Mouse (Mus musculus) ES-E14 (cell line): Measurements from ENCODE around the gene Fntb.

Experiments used
- CHD2 ChIP-seq: IDR thresholded peaks from 2 replicates; pipeline ENCODE4 v1.6.1; 2014; ENCODE audit warnings: mild to moderate bottlenecking, low read depth, low read length, inconsistent platforms
- MAFK ChIP-seq: IDR thresholded peaks from 2 replicates; pipeline ENCODE4 v1.6.1; 2014; ENCODE audit warnings: mild to moderate bottlenecking, low read depth, low read length, inconsistent platforms; ENCODE audit not compliant: insufficient read depth
- ZC3H11A ChIP-seq: IDR thresholded peaks from 2 replicates; pipeline ENCODE4 v1.6.1; 2012; ENCODE audit warnings: low read depth, mild to moderate bottlenecking, inconsistent platforms, low read length, borderline replicate concordance
- ZNF384 ChIP-seq: IDR thresholded peaks from 2 replicates; pipeline ENCODE4 v1.6.1; 2012; ENCODE audit warnings: low read depth, low read length, inconsistent platforms

DNA sequence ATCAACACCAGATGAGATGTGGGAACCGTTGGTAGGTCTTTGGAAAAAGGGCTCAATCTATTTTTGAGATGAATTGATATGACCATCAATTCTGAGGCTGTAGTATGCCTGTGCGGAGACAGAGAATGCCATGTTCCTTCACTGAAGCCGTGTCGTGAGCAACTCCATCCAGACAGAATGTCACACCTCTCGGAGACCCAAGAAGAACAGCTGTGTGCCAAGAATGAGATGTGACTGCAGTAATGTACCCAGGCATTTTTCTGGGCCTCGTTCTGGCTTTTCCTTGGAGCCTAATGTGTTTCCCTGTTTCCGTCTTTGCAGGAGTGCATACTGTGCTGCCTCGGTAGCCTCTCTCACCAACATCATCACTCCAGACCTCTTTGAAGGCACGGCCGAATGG, 131.6 kb downstream of the Fntb start:
- TF ChIP-seq MAFK = no peak
- TF ChIP-seq CHD2 = no peak
- no peak for TF ChIP-seq ZNF384
- TF ChIP-seq ZC3H11A = no peak
